Mouse (Mus musculus) adrenal gland, adult 8-10 months (tissue): ENCODE data around the gene Nr6a1. TPM values are rescaled to one million over a fixed set of nuclear protein-coding genes. Genes with fewer than 3 reads are reported as not detected.
A peak's percentile ranks its signal among the peaks of the same experiment; 100 is the strongest.

Experiments
- DNase-seq: peaks from one replicate; pipeline ENCODE4 v3.0.0; 2022
- total RNA-seq, 4 experiments: library from RNA; stranded (reverse); gene quantifications; 2 replicates each; pipeline ENCODE4 v1.2.4; 2022

Gene Nr6a1
- 10 to 100 TPM in 2 of 4 experiments, 1 to 10 TPM in 2; 6.6 to 15.8 (median 9.7) TPM for total RNA-seq

- no peak for DNase-seq
These were observed at the start of gene Nr6a1 for GRCm38 (mm10) chr2:38927115-38927979. Nr6a1 (minus strand) TSS chr2:38927688.

- no peak for DNase-seq
These were observed 48.7 kb upstream of the Nr6a1 start for GRCm38 (mm10) chr2:38975941-38976805.

GRCm38 (mm10) chr2:38975181-38975580 lies 47.7 kb upstream of the Nr6a1 start:
- no peak for DNase-seq

DNA sequence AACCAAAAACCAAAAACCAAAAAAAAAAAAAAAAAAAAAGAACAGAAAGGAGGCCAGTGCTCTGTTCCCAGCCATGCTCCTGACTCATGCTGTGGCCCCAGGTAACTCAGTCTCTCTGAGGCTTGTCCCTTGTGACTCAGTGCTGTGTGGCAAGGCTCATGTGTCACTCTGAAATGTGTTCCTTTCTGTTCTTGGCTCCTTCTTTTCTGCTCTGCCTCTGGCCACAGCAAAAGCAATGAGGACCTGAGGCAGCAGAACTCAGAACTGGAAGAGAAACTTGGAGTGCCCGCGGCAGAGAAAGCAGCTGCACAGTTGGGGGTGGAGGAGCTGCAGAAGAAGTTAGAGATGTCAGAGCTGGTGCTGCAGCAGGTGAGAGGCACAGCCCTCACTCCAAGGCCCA lies 46.7 kb upstream of the Nr6a1 start:
- no peak for DNase-seq

- DNase-seq, result no peak
These were observed 46.2 kb upstream of the Nr6a1 start for GRCm38 (mm10) chr2:38973701-38974100.

- no peak for DNase-seq
These were observed 45.7 kb upstream of the Nr6a1 start for GRCm38 (mm10) chr2:38973223-38973622.

DNA sequence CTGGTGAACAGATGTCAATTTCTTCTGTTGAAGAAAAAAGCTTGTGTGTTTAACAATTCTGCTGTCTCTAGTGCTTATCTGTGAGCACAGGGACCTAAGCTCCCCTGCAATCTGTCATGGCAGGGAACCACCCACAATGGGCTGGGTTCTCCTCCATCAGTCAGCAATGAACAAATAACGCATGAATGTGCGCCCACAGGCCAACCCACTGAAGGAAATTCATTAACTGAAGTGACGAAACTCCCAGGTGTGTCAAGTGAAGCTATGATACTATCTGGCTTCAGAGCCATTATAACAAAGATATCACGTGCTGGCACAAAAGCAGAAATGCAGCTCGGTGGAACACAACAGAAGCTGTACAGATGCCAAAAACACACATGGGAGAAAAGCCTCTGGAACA lies 42.6 kb upstream of the Nr6a1 start:
- DNase-seq, result no peak

- no peak for DNase-seq
These were observed 42.2 kb upstream of the Nr6a1 start for GRCm38 (mm10) chr2:38969650-38970049.

DNA sequence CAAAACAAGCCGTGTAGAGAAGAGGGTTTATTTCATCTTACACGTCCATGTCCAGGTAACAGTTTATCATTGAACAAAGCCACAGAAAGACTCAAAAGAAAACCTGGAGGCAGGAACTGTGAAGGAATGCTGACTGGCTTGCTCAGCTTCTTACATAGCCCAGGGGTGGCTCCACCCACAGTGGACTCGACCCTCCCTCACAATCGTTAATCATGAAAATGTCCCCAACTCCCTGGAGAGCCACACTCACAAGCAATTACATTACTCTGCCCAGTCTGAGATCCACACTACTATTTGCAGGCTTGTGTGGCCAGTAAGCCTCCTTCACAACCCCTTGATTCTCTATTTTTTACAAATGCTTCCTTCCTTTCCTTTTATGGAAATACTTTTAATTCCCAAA lies 36.7 kb upstream of the Nr6a1 start:
- DNase-seq, result no peak

DNA sequence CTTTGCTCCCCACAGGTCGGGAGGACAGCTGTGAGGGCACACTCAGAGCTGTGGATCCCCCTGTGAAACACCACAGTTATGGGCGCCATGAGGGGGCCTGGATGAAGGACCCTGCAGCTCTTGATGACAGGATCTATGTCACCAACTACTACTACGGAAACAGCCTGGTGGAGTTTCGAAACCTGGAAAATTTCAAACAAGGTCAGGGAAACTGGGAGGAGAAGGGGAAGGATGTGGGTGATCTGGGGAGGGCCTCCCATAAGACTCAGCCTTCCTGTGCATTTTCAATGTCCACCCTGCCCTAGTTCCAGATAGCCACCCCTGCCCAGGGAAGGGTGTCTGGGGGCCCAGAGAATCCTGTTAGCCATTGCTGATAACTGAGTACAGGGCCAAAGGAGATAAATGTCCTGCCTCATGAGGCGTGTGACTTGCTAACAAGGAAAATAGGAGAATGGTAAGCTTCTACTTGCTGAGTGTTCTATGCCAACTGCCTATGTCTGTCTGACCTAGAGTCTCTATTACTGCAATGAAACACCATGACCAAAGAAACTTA lies 30.3 kb upstream of the Nr6a1 start:
- no peak for DNase-seq

DNA sequence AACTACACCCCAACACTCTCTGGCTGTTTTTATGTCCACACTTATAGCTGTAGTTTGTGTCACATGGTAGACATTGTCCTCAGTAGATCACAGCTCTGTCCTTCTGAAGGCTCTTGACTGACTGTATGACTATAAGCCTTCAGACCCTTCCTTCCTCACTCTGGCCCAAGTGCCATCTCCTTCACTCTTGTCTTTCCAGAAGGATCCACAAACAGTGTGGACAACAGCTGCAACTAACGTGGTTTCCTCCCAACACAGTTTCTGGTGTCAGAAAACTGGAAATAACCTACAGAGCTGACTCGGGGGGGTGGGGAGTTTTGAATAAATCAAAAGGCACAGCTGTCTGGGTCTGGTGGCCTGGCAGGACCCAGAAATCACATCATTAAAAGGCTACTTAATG lies 28.6 kb upstream of the Nr6a1 start:
- DNase-seq, result no peak

DNA sequence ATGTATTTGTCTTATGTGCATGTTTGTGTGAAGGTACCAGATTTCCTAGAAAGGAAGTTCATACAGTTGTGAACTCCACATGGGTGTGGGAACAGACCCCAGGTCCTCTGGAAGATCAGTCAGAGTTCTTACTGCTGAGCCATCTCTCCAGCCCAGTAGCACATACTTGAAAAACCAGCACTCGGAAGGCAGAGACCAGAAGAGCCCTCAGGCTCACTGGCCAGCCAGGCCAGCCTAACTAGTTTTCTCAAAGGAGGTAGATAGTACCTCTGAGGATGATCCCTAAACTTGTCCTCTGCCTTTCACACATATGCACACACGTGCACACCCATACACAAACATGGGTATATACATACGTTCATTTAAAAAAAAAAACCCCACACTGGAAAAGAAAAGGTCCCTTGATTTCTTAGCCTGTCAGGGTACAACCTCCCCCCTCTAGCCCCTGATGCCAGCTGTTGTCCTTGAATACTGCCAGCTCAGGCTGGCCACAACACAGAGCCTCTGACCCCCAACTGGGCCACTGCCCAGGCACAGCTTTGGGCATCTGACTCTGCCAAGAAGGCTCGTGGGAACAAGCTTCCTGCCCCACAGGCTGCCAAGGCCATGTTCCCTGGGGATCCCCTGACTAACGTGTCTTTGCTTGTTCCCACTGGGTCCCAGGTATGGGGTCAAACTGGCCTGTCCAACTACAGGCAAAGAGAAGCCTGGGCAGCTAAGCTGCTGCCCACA lies 25.8 kb upstream of the Nr6a1 start:
- peak; percentile 89 for DNase-seq

DNA sequence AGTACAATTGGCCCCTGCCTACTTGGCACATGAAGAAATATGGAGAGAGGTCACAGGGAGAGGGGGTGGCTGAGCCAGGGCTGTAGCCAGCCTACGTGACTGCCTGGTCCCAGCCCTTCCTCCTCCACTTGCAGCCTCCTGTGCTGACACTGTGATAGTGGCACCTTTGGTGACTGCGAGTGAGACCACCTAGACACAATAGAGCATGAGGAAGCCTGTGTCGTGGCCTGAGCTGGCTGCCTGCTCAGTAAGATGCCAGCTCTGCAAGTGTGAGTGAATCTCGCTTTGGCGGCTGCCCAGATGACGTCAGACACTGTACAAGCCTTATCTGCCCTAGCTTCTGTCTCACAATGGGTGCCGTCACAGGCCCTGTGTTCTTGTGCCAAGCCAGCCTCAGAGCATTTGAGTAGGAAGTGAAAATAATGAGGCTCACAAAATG lies 22.8 kb upstream of the Nr6a1 start:
- DNase-seq, result peak; percentile 96

DNA sequence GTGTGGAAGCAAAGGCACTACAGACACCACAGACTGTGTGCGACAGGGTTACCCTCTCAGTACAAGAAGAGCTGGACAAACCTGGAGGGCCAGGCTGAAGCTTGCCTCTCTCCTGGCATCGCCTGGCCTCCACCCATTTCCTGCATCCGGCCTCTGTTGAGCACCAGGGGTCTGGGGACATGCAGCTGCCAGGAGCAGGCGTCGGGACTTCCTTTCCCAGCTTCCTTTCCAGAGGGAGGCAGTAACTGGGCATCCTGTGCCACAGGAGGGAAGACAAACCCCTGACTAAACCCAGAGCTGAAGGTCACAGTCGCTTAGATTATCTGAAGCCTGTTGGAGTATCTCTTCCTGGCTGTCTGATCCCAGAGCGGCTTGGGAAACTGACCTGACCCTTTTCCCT lies 20.1 kb upstream of the Nr6a1 start:
- no peak for DNase-seq

GRCm38 (mm10) chr2:38944460-38945161 lies 17.1 kb upstream of the Nr6a1 start:
- DNase-seq, result no peak

- DNase-seq, result no peak
These were observed 16.5 kb upstream of the Nr6a1 start for GRCm38 (mm10) chr2:38943977-38944376.

GRCm38 (mm10) chr2:38943161-38943560 lies 15.7 kb upstream of the Nr6a1 start:
- no peak for DNase-seq

GRCm38 (mm10) chr2:38941898-38942297 lies 14.4 kb upstream of the Nr6a1 start:
- no peak for DNase-seq

DNA sequence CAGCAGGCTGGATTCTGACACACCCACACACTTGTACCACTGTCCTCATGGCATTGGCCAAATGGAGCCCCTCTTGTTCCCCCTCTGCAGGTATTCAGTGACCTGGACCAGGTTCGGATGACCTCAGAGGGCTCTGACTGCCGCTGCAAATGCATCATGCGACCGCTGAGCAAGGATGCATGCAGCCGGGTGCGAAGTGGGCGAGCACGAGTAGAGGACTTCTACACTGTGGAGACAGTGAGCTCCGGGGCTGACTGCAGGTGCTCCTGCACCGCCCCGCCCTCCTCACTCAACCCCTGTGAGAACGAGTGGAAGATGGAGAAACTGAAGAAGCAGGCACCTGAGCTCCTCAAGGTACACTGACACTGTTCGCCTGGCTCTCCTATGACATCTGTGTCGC lies 13.9 kb upstream of the Nr6a1 start:
- no peak for DNase-seq

- no peak for DNase-seq
These were observed 11.6 kb upstream of the Nr6a1 start for GRCm38 (mm10) chr2:38939047-38939446.

- DNase-seq, result no peak
These were observed 10.5 kb upstream of the Nr6a1 start for GRCm38 (mm10) chr2:38938007-38938406.

- DNase-seq, result no peak
These were observed 9.9 kb upstream of the Nr6a1 start for GRCm38 (mm10) chr2:38937396-38937795.
